Mouse (Mus musculus) MEL (cell line): ENCODE measurements around the gene Angptl2.

ENCODE experiments used
- CTCF ChIP-seq, 3 experiments: IDR thresholded peaks in 2 of 3; conservative IDR thresholded peaks in 1 of 3; 2 replicates each; pipeline ENCODE4 v1.5.1; 2011 to 2012; ENCODE audit warnings: low read length in 3 of 3, low read depth in 2 of 3, mild to moderate bottlenecking in 2 of 3, improper control_type of control experiment in 1 of 3, inconsistent platforms in 1 of 3, mixed read lengths in 1 of 3, moderate library complexity in 1 of 3; ENCODE audit not compliant: control insufficient read depth in 1 of 3, insufficient read depth in 1 of 3, poor library complexity in 1 of 3, severe bottlenecking in 1 of 3
- EP300 ChIP-seq, 2 experiments: IDR thresholded peaks; 2 replicates each; pipeline ENCODE4 v1.6.1; 2011; ENCODE audit warnings: improper control_type of control experiment in 2 of 2, low read length in 2 of 2, low read depth in 1 of 2, mild to moderate bottlenecking in 1 of 2
- MAFK ChIP-seq: IDR thresholded peaks from 2 replicates; pipeline ENCODE4 v1.6.1; 2011; ENCODE audit warnings: low read depth, mild to moderate bottlenecking, low read length, improper control_type of control experiment, borderline replicate concordance
- MYC ChIP-seq: IDR thresholded peaks from 2 replicates; pipeline ENCODE4 v1.6.1; 2011; ENCODE audit warnings: low read depth, mild to moderate bottlenecking, low read length, improper control_type of control experiment, moderate library complexity
- POLR2A ChIP-seq, 2 experiments: IDR thresholded peaks; 2 replicates each; pipeline ENCODE4 v1.6.1; 2011 to 2012; ENCODE audit warnings: low read length in 2 of 2, mild to moderate bottlenecking in 2 of 2, control low read depth in 1 of 2, improper control_type of control experiment in 1 of 2, low read depth in 1 of 2, moderate library complexity in 1 of 2; ENCODE audit not compliant: control insufficient read depth in 1 of 2, insufficient read depth in 1 of 2, poor library complexity in 1 of 2
- POLR2AphosphoS2 ChIP-seq: IDR thresholded peaks from 2 replicates; pipeline ENCODE4 v1.6.1; 2011; ENCODE audit warnings: low read length, improper control_type of control experiment
- SIN3A ChIP-seq: IDR thresholded peaks from 2 replicates; pipeline ENCODE4 v1.6.1; 2012; ENCODE audit warnings: low read length, improper control_type of control experiment, inconsistent platforms
- TAL1 ChIP-seq: IDR thresholded peaks from 2 replicates; pipeline ENCODE4 v1.6.1; 2012; ENCODE audit warnings: mild to moderate bottlenecking, inconsistent platforms, low read length, moderate library complexity, mixed read lengths
- TBP ChIP-seq: IDR thresholded peaks from 2 replicates; pipeline ENCODE4 v1.8.0; 2011; ENCODE audit warnings: low read depth, low read length, improper control_type of control experiment
- USF2 ChIP-seq, 2 experiments: IDR thresholded peaks; 2 replicates each; pipeline ENCODE4 v1.6.1; 2011 to 2012; ENCODE audit warnings: improper control_type of control experiment in 2 of 2, low read length in 2 of 2, borderline replicate concordance in 1 of 2, inconsistent platforms in 1 of 2, low read depth in 1 of 2, mild to moderate bottlenecking in 1 of 2; ENCODE audit not compliant: insufficient read depth in 1 of 2
- ZC3H11A ChIP-seq: IDR thresholded peaks from 2 replicates; pipeline ENCODE4 v1.6.1; 2012; ENCODE audit warnings: low read depth, mild to moderate bottlenecking, inconsistent platforms, low read length, improper control_type of control experiment
- ZKSCAN1 ChIP-seq: IDR thresholded peaks from 2 replicates; pipeline ENCODE4 v1.6.1; 2012; ENCODE audit warnings: low read depth, mild to moderate bottlenecking, inconsistent platforms, low read length, improper control_type of control experiment, moderate library complexity
- ZNF384 ChIP-seq: IDR thresholded peaks from 2 replicates; pipeline ENCODE4 v1.6.1; 2012; ENCODE audit warnings: low read depth, mild to moderate bottlenecking, inconsistent platforms, low read length, improper control_type of control experiment

DNA sequence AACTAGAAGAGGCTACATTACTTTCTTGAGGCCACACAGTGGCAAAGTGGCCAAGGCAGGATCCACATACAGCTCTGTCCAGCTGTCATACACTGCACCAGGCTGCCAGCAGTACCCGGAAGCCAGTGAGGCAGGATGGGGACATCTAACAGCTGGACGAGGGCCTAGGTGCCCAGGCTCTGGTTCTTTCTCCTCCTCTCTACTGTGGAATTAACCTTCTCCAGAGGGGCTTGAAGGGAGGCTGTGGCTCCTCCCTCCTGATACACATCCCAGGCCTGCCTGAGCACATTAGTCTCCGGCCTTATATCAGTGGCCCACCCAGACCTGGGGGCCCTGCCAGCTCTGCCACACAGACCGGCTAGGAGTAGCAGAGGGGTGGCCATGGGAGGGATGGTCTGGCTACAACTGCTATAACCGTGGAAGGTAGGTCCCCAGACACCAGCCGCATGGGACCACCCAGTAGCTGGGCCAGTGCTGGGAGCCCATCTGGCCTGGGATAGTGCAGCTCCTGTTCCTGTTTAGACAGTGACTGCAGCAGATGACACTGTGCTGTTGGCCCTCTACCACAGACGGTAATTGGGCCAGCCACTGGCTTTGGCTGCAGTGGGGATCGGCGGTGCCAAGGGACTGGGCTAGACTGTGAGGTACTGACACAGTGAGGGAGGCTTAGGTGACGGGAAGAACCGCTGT lies 37.5 kb upstream of the Angptl2 start:
- TF ChIP-seq POLR2A (IDR thresholded peaks at IDR 0.05; ENCODE audit: control insufficient read depth in 1 of 2, insufficient read depth in 1 of 2, low read depth in 1 of 2, low read length in 2 of 2, poor library complexity in 1 of 2) = no peak
- no peak for TF ChIP-seq CTCF (IDR thresholded peaks at IDR 0.05 in 2 of 3, conservative IDR thresholded peaks at IDR 0.05 in 1 of 3; ENCODE audit: control insufficient read depth in 1 of 3, insufficient read depth in 1 of 3, low read depth in 2 of 3, low read length in 3 of 3, poor library complexity in 1 of 3, severe bottlenecking in 1 of 3)
- no peak for TF ChIP-seq MAFK
- no peak for TF ChIP-seq ZKSCAN1
- no peak for TF ChIP-seq SIN3A
- no peak for TF ChIP-seq USF2 (IDR thresholded peaks at IDR 0.05; ENCODE audit: borderline replicate concordance in 1 of 2, insufficient read depth in 1 of 2, low read depth in 1 of 2, low read length in 2 of 2)
- no peak for TF ChIP-seq EP300 (IDR thresholded peaks at IDR 0.05; ENCODE audit: low read depth in 1 of 2, low read length in 2 of 2)
- no peak for TF ChIP-seq ZNF384
- TF ChIP-seq ZC3H11A = no peak
- TF ChIP-seq TBP = no peak
- no peak for TF ChIP-seq POLR2AphosphoS2
- TF ChIP-seq MYC = no peak
- TF ChIP-seq TAL1 = no peak
